Mouse (Mus musculus) B cell, adult 62 days (primary cell): ENCODE data around the gene Pgs1. TPM values are rescaled to one million over a fixed set of nuclear protein-coding genes. Genes with fewer than 3 reads are reported as not detected.

ENCODE experiments used
- total RNA-seq: library from RNA; stranded (reverse); gene quantifications from 4 replicates; pipeline ENCODE4 v1.2.4, GENCODE M21; 2023

Pgs1 gene
- 42.4 to 46.0 TPM (median 43.7 TPM) in 4 replicates for total RNA-seq

DNA sequence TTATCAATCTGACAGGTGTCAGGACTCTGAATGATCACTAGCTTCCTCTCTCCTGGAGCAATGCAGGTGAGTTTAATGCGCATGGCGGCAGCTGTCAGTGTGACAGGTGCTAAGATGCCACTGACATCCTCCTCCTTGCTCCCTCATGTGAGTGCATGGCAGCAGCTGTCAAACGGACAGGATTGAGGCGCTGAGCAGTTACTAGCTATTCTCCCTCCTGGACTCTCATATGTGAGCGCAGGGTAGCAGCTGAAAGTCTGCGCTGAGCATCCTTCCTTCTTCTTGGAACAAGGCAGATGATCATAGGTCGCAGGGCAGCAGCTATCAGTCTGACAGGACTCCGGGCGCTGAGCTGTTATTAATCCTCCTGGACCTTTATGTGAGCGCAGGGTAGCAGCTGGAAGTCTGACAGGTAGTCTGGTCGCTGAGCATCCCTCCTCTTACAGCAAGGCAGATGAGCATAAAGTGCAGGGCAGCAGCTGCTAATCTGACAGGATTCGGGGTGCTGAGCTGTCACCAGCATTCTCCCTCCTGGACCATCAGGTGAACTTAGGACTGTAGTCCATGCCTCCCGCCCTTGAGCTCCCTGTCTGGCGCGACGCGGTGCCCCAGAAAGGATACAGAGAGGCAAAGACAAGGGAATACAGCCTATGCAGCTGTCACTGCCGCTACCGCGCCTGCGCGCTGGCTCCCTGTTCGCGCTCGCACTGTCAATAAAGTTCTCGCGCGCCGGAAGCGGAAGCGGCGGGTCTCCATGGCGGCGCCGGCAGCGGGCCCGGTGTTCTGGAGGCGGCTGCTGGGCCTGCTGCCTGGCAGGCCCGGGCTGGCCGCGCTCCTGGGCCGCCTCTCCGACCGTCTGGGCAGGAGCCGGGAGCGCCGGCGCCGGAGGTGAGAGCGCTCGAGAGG, at the start of gene Pgs1:
Gene Pgs1, plus strand, starts transcription at position 167 of the 906 bp plus-strand sequence.

DNA sequence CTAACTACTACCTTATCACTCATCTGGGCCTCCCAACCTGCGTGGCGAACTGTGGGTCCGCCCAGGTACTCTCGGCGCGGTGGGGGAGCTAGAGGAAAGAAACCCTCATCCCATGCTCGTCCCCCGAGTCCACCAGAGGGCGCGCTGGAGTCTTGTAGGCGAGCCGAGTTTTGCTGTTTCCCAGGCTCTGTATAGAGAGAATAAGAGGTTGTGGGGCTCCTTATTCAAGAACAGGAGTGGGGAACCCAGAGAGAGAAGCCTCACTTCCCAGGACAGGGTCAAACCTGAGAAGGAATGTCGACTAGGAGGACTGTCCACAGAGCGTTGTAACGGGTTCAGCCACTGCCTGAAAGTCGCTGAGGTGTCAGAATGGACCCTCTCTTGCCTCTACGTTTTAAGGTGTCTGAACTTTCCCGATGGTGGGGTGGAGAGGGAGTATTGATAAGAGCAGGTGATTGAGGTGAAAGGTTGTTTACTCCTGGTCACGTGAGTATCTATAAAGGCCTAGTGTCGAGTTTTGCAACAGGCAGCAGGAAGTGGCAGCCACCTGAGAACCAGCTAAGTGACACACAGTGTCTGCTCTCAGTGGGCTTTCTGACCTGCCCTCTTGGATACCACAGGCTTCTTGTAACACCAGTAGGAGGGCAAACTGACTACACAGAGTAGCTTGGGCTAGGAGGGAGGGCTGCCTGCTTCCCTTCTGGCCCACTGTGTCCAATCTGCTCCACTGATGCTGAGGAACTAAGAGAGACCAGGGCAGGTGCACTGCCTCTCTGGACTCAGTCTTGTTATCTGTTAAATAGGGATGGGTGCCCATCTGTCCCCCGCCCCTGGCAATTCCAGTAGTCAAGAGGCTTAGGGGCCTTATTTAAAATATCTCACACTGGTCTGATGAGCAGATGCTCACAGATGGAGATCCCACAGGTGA, 15.9 kb upstream of the Pgs1 start, which contains the start of gene Socs3:
Gene Socs3, minus strand, starts transcription at position 103 of the 928 bp plus-strand sequence.

Other genes starting within 250 kb of the Pgs1 start
- gene Tmc8, start 204.2 kb upstream of the Pgs1 start, total RNA-seq = 55.5 to 74.8 TPM (median 63.6 TPM) in 4 replicates
- 146 to 159 TPM (median 153 TPM) in 4 replicates for gene Tmc6, start 204.1 kb upstream of the Pgs1 start, total RNA-seq
- 1.5 to 3.9 TPM (median 2.2 TPM) in 4 replicates for gene 6030468B19Rik, start 188.6 kb upstream of the Pgs1 start, total RNA-seq
- gene Gm20708, start 176.6 kb upstream of the Pgs1 start, total RNA-seq = 9.7 to 12.9 TPM (median 11.1 TPM) in 4 replicates
- 188 to 203 TPM (median 197 TPM) in 4 replicates for gene Syngr2, start 176.6 kb upstream of the Pgs1 start, total RNA-seq
- gene Afmid, start 160.4 kb upstream of the Pgs1 start, total RNA-seq = 29.6 to 35.1 TPM (median 30.2 TPM) in 4 replicates
- gene Tk1, start 160.2 kb upstream of the Pgs1 start, total RNA-seq = 40.1 to 47.4 TPM (median 41.8 TPM) in 4 replicates
- 1.7 to 3.1 TPM (median 2.4 TPM) in 4 replicates for gene Birc5, start 137.0 kb upstream of the Pgs1 start, total RNA-seq
- gene Tmem235, start 125.5 kb upstream of the Pgs1 start, total RNA-seq = not detected in 4 replicates
- gene Tha1, start 112.8 kb upstream of the Pgs1 start, total RNA-seq = 2.1 to 2.6 TPM (median 2.3 TPM) in 4 replicates
- gene Socs3, start 16.2 kb upstream of the Pgs1 start, total RNA-seq = 46.7 to 57.5 TPM (median 52.7 TPM) in 4 replicates
- gene Dnah17, start 144.3 kb downstream of the Pgs1 start, total RNA-seq = 0.85 to 2.4 TPM (median 1.8 TPM) in 4 replicates